In genomic region chr6:137202661-137203060, GRCm38 (mm10) we compare ENCODE assay signal across 12 mouse cellular contexts.
"Had no signal": no experiment of that assay in that cellular context is flagged by ENCODE, and none has a peak within 500 bp of the region (broad histone marks: within the 10 kb centered on the region; RNA-seq: fewer than 3 reads in every experiment).

No protein-coding gene starts in this region.

- H3K4me3 ChIP-seq: midbrain, embryonic 13.5 days; midbrain, embryonic 15.5 days; neural tube, embryonic 12.5 days; stomach, embryonic 15.5 days had no signal

- H3K36me3 ChIP-seq: midbrain, embryonic 13.5 days; midbrain, embryonic 15.5 days; neural tube, embryonic 12.5 days; stomach, embryonic 15.5 days had no signal

- DNase-seq: lung, adult 18-20 months; lung, embryonic 14.5 days; lung, postnatal 10 days; right cerebral cortex, postnatal 14 days; thymus, adult 2 months; thymus, postnatal 25 days; thymus, postnatal 4 days had no signal

- H3K4me1 ChIP-seq: midbrain, embryonic 13.5 days; midbrain, embryonic 15.5 days; neural tube, embryonic 12.5 days; stomach, embryonic 15.5 days had no signal

- H3K27ac ChIP-seq: midbrain, embryonic 13.5 days; midbrain, embryonic 15.5 days; neural tube, embryonic 12.5 days; stomach, embryonic 15.5 days; stomach, postnatal 0 days had no signal

- H3K9me3 ChIP-seq: midbrain, embryonic 13.5 days; midbrain, embryonic 15.5 days; stomach, embryonic 15.5 days had no signal

- H3K27me3 ChIP-seq: midbrain, embryonic 13.5 days; midbrain, embryonic 15.5 days; neural tube, embryonic 12.5 days; stomach, embryonic 15.5 days had no signal

- ATAC-seq: midbrain, embryonic 13.5 days; midbrain, embryonic 15.5 days had no signal
